Mouse (Mus musculus): ENCODE data around the gene Slc4a5.

- TF ChIP-seq CTCF (IDR thresholded peaks at IDR 0.05; ENCODE audit: extremely low read depth, insufficient read depth, low read length) (no peak), POLR2A (IDR thresholded peaks at IDR 0.05; ENCODE audit: extremely low read depth, insufficient read depth, low read length) (no peak)
These were observed 132.0 kb downstream of the Slc4a5 start for GRCm38 (mm10) chr6:83351490-83352160.
